In genomic region chr5:64526521-64526920, GRCm38 (mm10) we compare ENCODE assay signal across 24 mouse cellular contexts.
DNase-seq lines count a peak whose midpoint lies in the region; ATAC-seq lines count a peak whose summit lies in the region.
"Had no signal": no experiment of that assay in that cellular context is flagged by ENCODE, and none has a peak within 500 bp of the region (broad histone marks: within the 10 kb centered on the region; RNA-seq: fewer than 3 reads in every experiment).

No protein-coding gene starts in this region.

- 91% methylated on average over 3 of the region's 3 CpGs for WGBS in forebrain, embryonic 11.5 days
- 88% methylated on average over 3 of the region's 3 CpGs for WGBS in forebrain, embryonic 10.5 days
- 87% methylated on average over 3 of the region's 3 CpGs for WGBS in limb, embryonic 10.5 days

- H3K4me1 ChIP-seq in forebrain, embryonic 11.5 days (replicated peaks; ENCODE audit: control insufficient read depth, insufficient read depth, low read length), result no peaks in the 10 kb centered on the region
- no peaks in the 10 kb centered on the region for H3K4me1 ChIP-seq in forebrain, embryonic 10.5 days
- no peaks in the 10 kb centered on the region for H3K4me1 ChIP-seq in limb, embryonic 10.5 days
- H3K4me1 ChIP-seq: embryonic facial prominence, embryonic 10.5 days; heart, embryonic 12.5 days; limb, embryonic 15.5 days; lung, embryonic 15.5 days; midbrain, embryonic 12.5 days had no signal

- peak; percentile 10 for DNase-seq in forebrain, embryonic 11.5 days (ENCODE audit: low spot score)
- DNase-seq in forebrain, embryonic 10.5 days (ENCODE audit: extremely low spot score, low spot score), result no peak
- DNase-seq in 3T3-L1 (ENCODE audit: low read depth, low spot score) (peak; percentile 32), adipocyte (ENCODE audit: low spot score) (no peak)
- peak; percentile 3 for DNase-seq in limb, embryonic 10.5 days (ENCODE audit: low spot score)
- DNase-seq in neural tube, embryonic 10.5 days (ENCODE audit: extremely low spot score, low spot score), result no peak
- DNase-seq: adrenal gland, postnatal 25 days; cerebellum, adult 18-20 months; gastrocnemius, adult 2 months; gastrocnemius, postnatal 36 days; heart, adult 2 months; kidney, adult 18-20 months; left cerebral cortex, postnatal 4 days had no signal

- H3K27ac ChIP-seq in forebrain, embryonic 11.5 days (ENCODE audit: low read depth, low read length), result no peak overlapping the region
- no peak overlapping the region for H3K27ac ChIP-seq in forebrain, embryonic 10.5 days
- H3K27ac ChIP-seq in limb, embryonic 10.5 days, result no peak overlapping the region
- H3K27ac ChIP-seq: embryonic facial prominence, embryonic 10.5 days; embryonic facial prominence, embryonic 15.5 days; gastrocnemius, adult 2 months; heart, adult 2 months; hindbrain, embryonic 14.5 days; limb, embryonic 15.5 days; lung, embryonic 15.5 days; midbrain, embryonic 12.5 days had no signal

- no peak overlapping the region for H3K9ac ChIP-seq in forebrain, embryonic 11.5 days (ENCODE audit: low read length)
- H3K9ac ChIP-seq: embryonic facial prominence, embryonic 15.5 days; heart, embryonic 12.5 days; hindbrain, embryonic 14.5 days; limb, embryonic 15.5 days; lung, embryonic 15.5 days; midbrain, embryonic 12.5 days had no signal

- ATAC-seq in forebrain, embryonic 11.5 days (replicated peaks; ENCODE audit: low FRiP score), result no peak
- ATAC-seq in megakaryocyte progenitor cell, adult 5-6 weeks (replicated peaks; ENCODE audit: poor library complexity), result peak; percentile 26; the same call in 1 of the 2 replicates
- ATAC-seq: forebrain, embryonic 16.5 days; inflammation-experienced regulatory T-cells, adult 6 months; Patski had no signal

- H3K9me3 ChIP-seq in forebrain, embryonic 11.5 days (ENCODE audit: control insufficient read depth, low read length), result no peaks in the 10 kb centered on the region
- no peaks in the 10 kb centered on the region for H3K9me3 ChIP-seq in forebrain, embryonic 10.5 days
- no peaks in the 10 kb centered on the region for H3K9me3 ChIP-seq in limb, embryonic 10.5 days (replicated peaks)
- H3K9me3 ChIP-seq: embryonic facial prominence, embryonic 15.5 days; heart, embryonic 12.5 days; limb, embryonic 15.5 days; lung, embryonic 15.5 days; midbrain, embryonic 12.5 days had no signal

- H3K27me3 ChIP-seq in forebrain, embryonic 11.5 days (ENCODE audit: control insufficient read depth, insufficient read depth, low read length), result no peaks in the 10 kb centered on the region
- no peaks in the 10 kb centered on the region for H3K27me3 ChIP-seq in forebrain, embryonic 10.5 days (ENCODE audit: poor library complexity, severe bottlenecking)
- H3K27me3 ChIP-seq in limb, embryonic 10.5 days (ENCODE audit: low read depth, poor library complexity, severe bottlenecking), result no peaks in the 10 kb centered on the region
- H3K27me3 ChIP-seq: embryonic facial prominence, embryonic 15.5 days; heart, embryonic 12.5 days; limb, embryonic 15.5 days; lung, embryonic 15.5 days; midbrain, embryonic 12.5 days; Patski had no signal

- H3K4me2 ChIP-seq in forebrain, embryonic 11.5 days (ENCODE audit: low read depth, low read length, severe bottlenecking), result no peak overlapping the region
- H3K4me2 ChIP-seq: embryonic facial prominence, embryonic 15.5 days; heart, embryonic 12.5 days; hindbrain, embryonic 14.5 days; limb, embryonic 15.5 days; lung, embryonic 15.5 days; midbrain, embryonic 12.5 days had no signal

- no peaks in the 10 kb centered on the region for H3K36me3 ChIP-seq in forebrain, embryonic 11.5 days (ENCODE audit: control insufficient read depth, insufficient read depth, low read length)
- no peaks in the 10 kb centered on the region for H3K36me3 ChIP-seq in forebrain, embryonic 10.5 days (replicated peaks)
- no peaks in the 10 kb centered on the region for H3K36me3 ChIP-seq in limb, embryonic 10.5 days
- H3K36me3 ChIP-seq: embryonic facial prominence, embryonic 10.5 days; embryonic facial prominence, embryonic 15.5 days; heart, embryonic 12.5 days; limb, embryonic 15.5 days; lung, embryonic 15.5 days; midbrain, embryonic 12.5 days had no signal

- no peak overlapping the region for H3K4me3 ChIP-seq in forebrain, embryonic 11.5 days (ENCODE audit: low read depth, low read length)
- no peak overlapping the region for H3K4me3 ChIP-seq in forebrain, embryonic 10.5 days
- H3K4me3 ChIP-seq in limb, embryonic 10.5 days, result no peak overlapping the region
- H3K4me3 ChIP-seq: embryonic facial prominence, embryonic 10.5 days; embryonic facial prominence, embryonic 15.5 days; gastrocnemius, adult 2 months; heart, adult 2 months; heart, embryonic 12.5 days; limb, embryonic 15.5 days; lung, embryonic 15.5 days; midbrain, embryonic 12.5 days had no signal

Comparison
In these comparisons a context has a peak if more than half of its experiments do, and no peak if none do; other contexts are left out.
1. DNase-seq: peak in forebrain, embryonic 11.5 days (single experiment), 3T3-L1 (single experiment) and limb, embryonic 10.5 days (single experiment); none in forebrain, embryonic 10.5 days (single experiment), neural tube, embryonic 10.5 days (single experiment) and adipocyte (single experiment).